Mouse (Mus musculus): Measurements from ENCODE around the gene Hist2h3c1.
"Not testable (repeated sequence)": the region's sequence is repeated elsewhere in the genome, so short reads cannot be mapped to it uniquely, and the experiment has no call there.

Gene Hist2h3c1

DNA sequence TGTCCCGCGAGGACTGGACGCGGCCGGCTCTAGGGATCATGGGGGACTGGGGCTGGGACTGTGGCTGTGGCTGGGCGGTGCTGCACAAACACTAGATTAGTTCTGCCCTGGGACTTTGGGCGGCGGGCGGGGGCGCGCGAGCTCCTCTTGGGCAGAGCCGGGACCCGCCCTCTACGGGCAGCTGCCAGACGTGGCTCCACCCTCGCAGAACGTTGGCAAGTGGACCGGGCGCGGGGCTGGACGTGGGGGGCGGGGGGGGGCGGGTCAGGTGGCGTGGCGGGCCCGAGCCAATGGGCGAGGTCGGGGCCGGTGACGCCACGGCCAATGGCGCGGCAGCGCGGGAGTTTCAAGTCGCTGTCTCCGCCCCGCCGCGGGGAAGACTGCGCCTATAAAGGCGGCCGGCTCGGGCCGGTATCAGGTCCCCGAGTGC, at the start of gene Hist2h3c1:
TSS of gene Hist2h3c1 (plus strand) at position 259 of the 430 bp plus-strand sequence.
- DNase-seq (ENCODE audit: low spot score in 2 of 2), result not testable (repeated sequence)

DNA sequence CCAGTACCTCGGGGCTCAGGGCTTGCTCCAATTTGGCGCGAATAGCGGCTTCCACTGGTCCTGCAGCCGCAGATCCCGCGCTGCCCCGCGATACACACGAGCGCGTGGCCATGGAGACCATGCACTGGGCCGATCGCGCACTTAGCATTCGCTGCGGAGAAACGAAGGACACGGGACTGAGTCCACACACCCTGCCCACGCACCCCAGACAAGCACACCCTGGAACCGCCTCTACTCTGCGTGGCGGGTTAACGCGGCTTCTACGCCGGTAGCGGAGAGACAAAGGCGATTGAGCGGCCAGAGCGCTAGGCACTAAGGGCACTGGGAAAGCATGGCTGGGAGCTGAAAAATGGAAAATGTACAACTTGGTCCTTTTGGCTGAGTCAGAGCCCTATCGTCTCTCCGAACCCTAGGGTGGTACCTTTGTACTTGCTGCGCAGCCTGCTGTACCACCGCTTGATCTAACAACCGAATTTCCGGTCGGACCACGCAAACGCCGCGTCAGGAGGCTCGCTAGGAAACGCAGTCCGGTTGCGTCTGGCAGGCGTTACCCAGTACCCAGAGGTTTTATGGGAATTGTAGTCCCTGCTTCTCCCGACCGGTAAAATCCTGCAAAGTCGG, 49.2 kb upstream of the Hist2h3c1 start:
- DNase-seq (ENCODE audit: low spot score in 2 of 2), result peak; percentile 92 to 95

GRCm38 (mm10) chr3:96198181-96198580, 48.3 kb upstream of the Hist2h3c1 start:
- no peak for DNase-seq (ENCODE audit: low spot score in 2 of 2)

GRCm38 (mm10) chr3:96198601-96199251, 47.8 kb upstream of the Hist2h3c1 start:
- not testable (repeated sequence) for DNase-seq (ENCODE audit: low spot score in 2 of 2)

DNA sequence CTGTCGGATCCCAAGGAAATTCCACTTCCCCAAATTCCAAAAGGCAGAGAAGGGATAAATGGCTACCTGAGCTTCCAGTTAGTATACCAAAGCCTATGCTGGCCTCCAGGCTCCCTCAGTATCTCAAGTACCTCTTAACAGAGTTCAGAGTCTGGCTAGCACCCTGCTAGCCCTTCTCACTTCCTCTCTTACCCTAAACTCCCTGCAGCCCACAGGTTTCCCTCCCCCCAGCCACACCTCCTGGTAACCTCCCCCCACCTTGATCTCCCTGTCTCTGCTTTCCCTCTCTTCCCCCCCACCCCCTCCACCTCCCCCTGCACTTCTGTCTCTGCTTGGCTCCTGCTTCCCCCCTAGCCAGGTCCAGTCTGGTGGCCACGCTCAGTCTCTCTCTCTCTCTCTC, 46.8 kb upstream of the Hist2h3c1 start:
- no peak for DNase-seq (ENCODE audit: low spot score in 2 of 2)

GRCm38 (mm10) chr3:96207819-96208218, 38.7 kb upstream of the Hist2h3c1 start:
- no peak for DNase-seq (ENCODE audit: low spot score in 2 of 2)

GRCm38 (mm10) chr3:96209242-96209641, 37.2 kb upstream of the Hist2h3c1 start:
- DNase-seq (ENCODE audit: low spot score in 2 of 2), result no peak

- DNase-seq (ENCODE audit: low spot score in 2 of 2), result peak in 1 of 2 experiments; percentile 42
These were observed 27.3 kb upstream of the Hist2h3c1 start for GRCm38 (mm10) chr3:96219191-96219641.

- peak; percentile 80 to 84 for DNase-seq (ENCODE audit: low spot score in 2 of 2)
These were observed 26.8 kb upstream of the Hist2h3c1 start, which contains the start of the genes Bola1 and Hist2h2ab for GRCm38 (mm10) chr3:96219661-96220130. Bola1 (minus strand) TSS chr3:96219709. Hist2h2ab (plus strand) TSS chr3:96219865.

GRCm38 (mm10) chr3:96220131-96220764, 26.2 kb upstream of the Hist2h3c1 start:
- DNase-seq (ENCODE audit: low spot score in 2 of 2), result not testable (repeated sequence)

GRCm38 (mm10) chr3:96220765-96221639, 25.5 kb upstream of the Hist2h3c1 start, which contains the start of the genes Hist2h2ac and Hist2h2be:
Hist2h2ac (minus strand) TSS chr3:96220880.
Hist2h2be (plus strand) TSS chr3:96221119.
- peak; percentile 88 to 93 for DNase-seq (ENCODE audit: low spot score in 2 of 2)

DNA sequence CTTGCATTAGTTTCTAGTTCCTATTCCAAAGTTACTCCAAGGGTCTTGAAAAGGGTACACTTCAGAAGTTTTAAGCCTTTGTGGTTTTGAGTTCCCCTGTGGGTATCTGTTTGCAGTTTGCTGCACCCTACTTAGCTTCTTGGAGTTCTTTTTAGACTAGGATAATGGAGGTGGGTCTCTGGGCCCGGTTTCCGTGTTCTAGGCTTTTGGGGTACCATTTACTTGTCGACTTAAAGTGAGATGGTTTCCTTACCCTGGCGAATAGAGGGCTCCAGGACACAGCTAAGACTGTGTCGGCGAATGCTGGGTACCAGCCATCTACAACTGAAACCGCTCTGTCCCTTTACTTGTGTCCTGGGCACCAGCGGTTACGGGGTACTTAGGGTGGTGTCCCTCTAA, 24.8 kb upstream of the Hist2h3c1 start:
- no peak for DNase-seq (ENCODE audit: low spot score in 2 of 2)

DNA sequence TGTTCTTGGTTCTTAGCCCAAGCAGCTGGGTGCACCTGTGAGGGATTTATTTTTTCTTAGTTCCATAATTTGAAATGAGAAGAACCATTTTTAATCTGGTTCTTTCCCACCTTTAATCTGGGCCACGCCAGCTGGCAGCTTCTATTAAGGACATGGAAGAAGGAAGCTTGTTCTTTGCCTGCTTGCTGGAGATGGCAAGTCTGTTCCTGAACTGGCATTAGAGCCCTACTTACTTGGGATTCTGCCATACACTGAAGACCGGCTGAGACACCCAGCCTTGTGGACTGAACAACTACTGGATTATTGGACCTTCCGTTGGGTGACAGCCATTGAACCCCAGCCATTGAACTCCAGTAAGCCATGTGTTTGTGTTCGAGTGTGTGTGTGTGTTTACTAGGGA, 23.7 kb upstream of the Hist2h3c1 start:
- no peak for DNase-seq (ENCODE audit: low spot score in 2 of 2)

- no peak for DNase-seq (ENCODE audit: low spot score in 2 of 2)
These were observed 21.1 kb upstream of the Hist2h3c1 start for GRCm38 (mm10) chr3:96225421-96225820.

GRCm38 (mm10) chr3:96226695-96227648, 19.5 kb upstream of the Hist2h3c1 start:
- no peak for DNase-seq (ENCODE audit: low spot score in 2 of 2)

GRCm38 (mm10) chr3:96228828-96229227, 17.7 kb upstream of the Hist2h3c1 start:
- no peak for DNase-seq (ENCODE audit: low spot score in 2 of 2)

GRCm38 (mm10) chr3:96230404-96230803, 16.1 kb upstream of the Hist2h3c1 start:
- no peak for DNase-seq (ENCODE audit: low spot score in 2 of 2)

DNA sequence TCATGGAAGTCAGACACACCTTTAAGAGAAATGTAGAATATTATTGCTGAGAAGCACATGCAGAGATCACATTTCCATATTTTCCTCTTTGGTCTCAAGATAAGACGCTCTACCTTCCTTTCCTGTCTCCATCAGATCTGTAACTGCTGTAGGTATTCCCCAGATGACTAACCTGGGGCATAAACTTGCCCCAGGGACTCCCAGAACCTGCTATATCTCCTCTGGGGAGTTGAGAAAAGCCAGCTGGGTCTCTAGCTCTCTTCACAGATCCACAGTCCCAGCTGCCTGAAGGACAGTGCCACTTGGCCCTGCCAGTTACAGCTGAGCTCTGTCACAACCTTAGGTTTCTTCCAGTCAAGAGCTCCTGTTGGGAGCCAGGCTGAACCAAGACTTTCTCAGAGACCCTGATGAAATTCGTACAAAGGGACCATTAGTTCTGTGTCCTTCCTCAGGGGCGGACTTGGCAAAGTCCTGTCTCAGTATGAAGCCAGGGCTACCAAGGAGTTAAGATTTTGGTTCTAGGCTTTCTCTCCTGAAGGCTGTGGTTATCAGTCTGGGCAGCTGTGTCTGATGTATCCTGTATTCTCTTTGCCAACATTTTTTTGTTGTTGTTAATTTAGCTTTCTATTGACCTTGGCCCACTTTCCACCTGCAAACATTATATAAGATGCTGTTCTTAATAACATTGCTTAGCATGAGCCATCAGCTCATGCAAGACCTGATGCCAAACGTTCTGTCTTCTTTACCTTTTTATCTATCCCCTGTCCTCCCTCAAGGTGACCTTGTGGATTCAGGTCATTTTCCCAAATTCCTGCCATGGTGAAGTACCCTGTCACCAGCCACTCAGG, 15.4 kb upstream of the Hist2h3c1 start:
- DNase-seq (ENCODE audit: low spot score in 2 of 2), result no peak

DNA sequence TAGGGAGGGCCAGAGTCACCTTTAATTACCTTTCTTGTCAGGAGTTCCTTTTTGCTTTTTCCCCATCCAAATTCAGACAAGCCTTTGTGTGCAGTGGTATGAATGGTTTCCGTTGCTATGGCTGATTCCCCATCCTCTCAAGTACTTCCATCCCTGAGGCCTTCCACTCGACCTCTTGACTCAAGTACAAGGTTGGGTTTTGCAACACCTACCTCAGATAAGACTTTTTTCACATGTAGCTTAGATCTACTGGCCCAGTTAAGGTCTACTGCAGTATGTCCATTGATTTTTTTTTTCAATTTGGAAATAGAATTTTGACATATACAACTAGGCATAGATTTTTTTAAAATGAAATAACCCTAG, 14.7 kb upstream of the Hist2h3c1 start:
- DNase-seq (ENCODE audit: low spot score in 2 of 2), result no peak

Data from frontal cortex, postnatal 36 days (tissue).